Comparison of ENCODE assay signal across 21 mouse cellular contexts in the genomic region with DNA sequence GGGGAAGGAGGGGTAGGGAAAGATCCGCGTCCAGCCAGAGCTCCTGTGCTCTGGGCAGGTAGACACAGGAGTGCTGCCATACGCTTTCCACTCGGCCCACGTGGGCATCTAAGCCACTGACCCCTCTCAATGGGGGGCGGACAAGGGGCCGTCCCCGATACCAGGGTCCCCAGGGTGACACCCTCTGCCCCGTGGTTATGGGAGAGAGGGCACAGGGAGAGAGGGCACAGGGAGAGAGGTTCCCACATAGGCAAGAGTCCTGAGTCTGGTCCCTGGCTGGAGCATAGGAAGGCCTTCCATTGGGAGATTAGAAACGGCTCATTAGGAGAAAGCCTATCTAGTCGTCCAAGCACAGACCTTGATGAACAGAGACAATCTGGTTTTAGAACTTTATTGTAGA.
"Had no signal": no experiment of that assay in that cellular context is flagged by ENCODE, and none has a peak within 500 bp of the region (broad histone marks: within the 10 kb centered on the region; RNA-seq: fewer than 3 reads in every experiment).

No protein-coding gene starts in this region.

- H3K27ac ChIP-seq: kidney, postnatal 0 days; left cerebral cortex, adult 2 months; limb, embryonic 12.5 days; limb, embryonic 15.5 days; liver, embryonic 14.5 days; lung, embryonic 15.5 days; midbrain, embryonic 10.5 days; midbrain, embryonic 13.5 days; neural tube, embryonic 13.5 days had no signal

- H3K4me3 ChIP-seq: left cerebral cortex, adult 2 months; limb, embryonic 12.5 days; limb, embryonic 15.5 days; lung, embryonic 15.5 days; megakaryocyte, embryonic 14.5 days; midbrain, embryonic 10.5 days; midbrain, embryonic 13.5 days; myocyte; neural tube, embryonic 13.5 days had no signal

- H3K27me3 ChIP-seq: limb, embryonic 12.5 days; limb, embryonic 15.5 days; lung, embryonic 15.5 days; megakaryocyte, embryonic 14.5 days; midbrain, embryonic 13.5 days; neural tube, embryonic 13.5 days had no signal

- H3K36me3 ChIP-seq: lung, embryonic 15.5 days had no signal

- H3K4me1 ChIP-seq: limb, embryonic 12.5 days; limb, embryonic 15.5 days; lung, embryonic 15.5 days; megakaryocyte, embryonic 14.5 days; midbrain, embryonic 10.5 days; midbrain, embryonic 13.5 days; neural tube, embryonic 13.5 days had no signal

- H3K4me2 ChIP-seq: limb, embryonic 12.5 days; limb, embryonic 15.5 days; lung, embryonic 15.5 days; midbrain, embryonic 13.5 days; neural tube, embryonic 13.5 days had no signal

- H3K9me3 ChIP-seq: limb, embryonic 15.5 days; lung, embryonic 15.5 days had no signal

- ATAC-seq: midbrain, embryonic 13.5 days; midbrain, embryonic 16.5 days had no signal

- H3K9ac ChIP-seq: limb, embryonic 12.5 days; limb, embryonic 15.5 days; liver, embryonic 14.5 days; lung, embryonic 15.5 days; midbrain, embryonic 13.5 days; neural tube, embryonic 13.5 days had no signal

- DNase-seq: kidney, adult 2 months; kidney, postnatal 36 days; layer of hippocampus, postnatal 36 days; lung, adult 18-20 months; lung, postnatal 10 days; lung, postnatal 36 days; thymus, adult 2 months; thymus, postnatal 14 days; thymus, postnatal 4 days had no signal
